Mouse (Mus musculus) heart, embryonic 12.5 days (tissue): ENCODE measurements around the gene Smg6. TPM values are rescaled to one million over a fixed set of nuclear protein-coding genes. Genes with fewer than 3 reads are reported as not detected.

ENCODE experiments used
- ATAC-seq: fragments of 200-750 bp; cut with Nextera tagmentation; 2 replicates; pipeline ENCODE4 v1.8.0; 2017; ENCODE audit warnings: moderate TSS enrichment, moderate library complexity; ENCODE audit not compliant: insufficient number of reproducible peaks, low FRiP score
- H3K27ac ChIP-seq: fragments of 300-500 bp; sonication (generic); 2 replicates; pipeline ENCODE4 v1.5.1; 2016; ENCODE audit warnings: mild to moderate bottlenecking, moderate library complexity; ENCODE audit not compliant: poor library complexity, severe bottlenecking
- H3K27me3 ChIP-seq: fragments of 300-500 bp; sonication (generic); replicated peaks from 2 replicates; pipeline ENCODE4 v1.6.1; 2016; ENCODE audit warnings: mild to moderate bottlenecking, moderate library complexity
- H3K36me3 ChIP-seq: fragments of 300-500 bp; sonication (generic); 2 replicates; pipeline ENCODE4 v1.6.1; 2016; ENCODE audit warnings: mild to moderate bottlenecking, moderate library complexity
- H3K4me1 ChIP-seq: fragments of 300-500 bp; sonication (generic); replicated peaks from 2 replicates; pipeline ENCODE4 v1.6.1; 2016; ENCODE audit warnings: mild to moderate bottlenecking
- H3K4me2 ChIP-seq: fragments of 300-500 bp; sonication (generic); 2 replicates; pipeline ENCODE4 v1.6.1; 2016; ENCODE audit warnings: mild to moderate bottlenecking, moderate library complexity
- H3K4me3 ChIP-seq: fragments of 300-500 bp; sonication (generic); 2 replicates; pipeline ENCODE4 v1.5.1; 2016; ENCODE audit warnings: mild to moderate bottlenecking
- H3K9ac ChIP-seq: fragments of 300-500 bp; sonication (generic); 2 replicates; pipeline ENCODE4 v1.6.1; 2016; ENCODE audit warnings: mild to moderate bottlenecking, moderate library complexity
- H3K9me3 ChIP-seq: fragments of 300-500 bp; sonication (generic); replicated peaks from 2 replicates; pipeline ENCODE4 v1.6.1; 2016; ENCODE audit warnings: mild to moderate bottlenecking, moderate library complexity
- WGBS: fragments of 180-500 bp; shearing (Covaris S2); methylation state at CpG from one replicate; pipeline ENCODE4 v1.1.7; 2016; 5-methylcytosine and 5-hydroxymethylcytosine counted together
- polyA plus RNA-seq: library from polyadenylated mRNA; unstranded; fragments of >200 nt; fragmentation: Nextera tagmentation; extraction: Ambion mirVana; gene quantifications from 2 replicates; pipeline ENCODE4 v1.2.1, GENCODE M21; 2016

Smg6 gene
- polyA plus RNA-seq, 1 experiment from 2014 or later = 13.4 TPM

GRCm38 (mm10) chr11:75160954-75161353 is 235.3 kb downstream of the Smg6 start:
- Histone ChIP-seq H3K9ac (no peak overlapping the region), H3K4me2 (no peak overlapping the region), H3K4me3 (no peak overlapping the region), H3K36me3 (peaks cover 35% of the 10 kb centered on the region), H3K9me3 (no peaks in the 10 kb centered on the region), H3K27ac (peak overlapping the region; percentile 55; the same call in 1 of the 2 replicates), H3K27me3 (peaks cover 31% of the 10 kb centered on the region), H3K4me1 (peaks cover 49% of the 10 kb centered on the region)
- ATAC-seq = no peak
- WGBS = 72% methylated on average over 7 of the region's 7 CpGs

GRCm38 (mm10) chr11:75161417-75162008 is 235.9 kb downstream of the Smg6 start:
- Histone ChIP-seq H3K27ac (peak overlapping the region; percentile 55), H3K4me3 (no peak overlapping the region), H3K4me1 (peaks cover 49% of the 10 kb centered on the region), H3K9ac (0 out of 2 replicates have a peak overlapping the region, but pooled peaks have one; percentile 23), H3K36me3 (peaks cover 36% of the 10 kb centered on the region), H3K4me2 (no peak overlapping the region), H3K9me3 (no peaks in the 10 kb centered on the region), H3K27me3 (peaks cover 37% of the 10 kb centered on the region)
- WGBS = 42% methylated on average over 4 of the region's 4 CpGs
- no peak for ATAC-seq

GRCm38 (mm10) chr11:75162591-75163080 is 237.0 kb downstream of the Smg6 start:
- H3K9ac ChIP-seq = no peak overlapping the region
- H3K36me3 ChIP-seq = peaks cover 36% of the 10 kb centered on the region
- H3K27me3 ChIP-seq = peaks cover 47% of the 10 kb centered on the region

GRCm38 (mm10) chr11:75163379-75163778 is 237.8 kb downstream of the Smg6 start:
- H3K27ac ChIP-seq = no peak overlapping the region
- H3K4me1 ChIP-seq = peaks cover 58% of the 10 kb centered on the region
- no peak overlapping the region for H3K4me2 ChIP-seq
- peaks cover 52% of the 10 kb centered on the region for H3K27me3 ChIP-seq
- H3K9ac ChIP-seq = no peak overlapping the region
- H3K36me3 ChIP-seq = peaks cover 36% of the 10 kb centered on the region
- no peak for ATAC-seq
- H3K9me3 ChIP-seq = no peaks in the 10 kb centered on the region
- H3K4me3 ChIP-seq = no peak overlapping the region
- WGBS = 76% methylated on average over 6 of the region's 6 CpGs

More at GRCm38 (mm10) chr11:75162591-75163080, 237.0 kb downstream of the Smg6 start:
- Histone ChIP-seq H3K27ac (no peak overlapping the region), H3K9me3 (no peaks in the 10 kb centered on the region), H3K4me3 (no peak overlapping the region), H3K4me2 (no peak overlapping the region), H3K4me1 (peaks cover 51% of the 10 kb centered on the region)
- no peak for ATAC-seq
- 86% methylated on average over 12 of the region's 12 CpGs for WGBS

GRCm38 (mm10) chr11:75164051-75164450 is 238.4 kb downstream of the Smg6 start:
- no peak overlapping the region for H3K9ac ChIP-seq
- H3K9me3 ChIP-seq = no peaks in the 10 kb centered on the region
- peaks cover 36% of the 10 kb centered on the region for H3K36me3 ChIP-seq
- no peak for ATAC-seq
- peaks cover 52% of the 10 kb centered on the region for H3K27me3 ChIP-seq
- H3K27ac ChIP-seq = no peak overlapping the region
- WGBS = 77% methylated on average over 2 of the region's 2 CpGs
- peak overlapping the region; percentile 96; the same call in 1 of the 2 replicates for H3K4me2 ChIP-seq
- H3K4me1 ChIP-seq = peaks cover 64% of the 10 kb centered on the region
- no peak overlapping the region for H3K4me3 ChIP-seq

- H3K27me3 ChIP-seq = peaks cover 57% of the 10 kb centered on the region
- peak overlapping the region; percentile 79 for H3K9ac ChIP-seq
- peaks cover 71% of the 10 kb centered on the region for H3K4me1 ChIP-seq
- H3K9me3 ChIP-seq = no peaks in the 10 kb centered on the region
- no peak overlapping the region for H3K27ac ChIP-seq
- H3K36me3 ChIP-seq = peaks cover 36% of the 10 kb centered on the region
- peak overlapping the region; percentile 61 for H3K4me3 ChIP-seq
- ATAC-seq = no peak
- WGBS = 21% methylated on average over 15 of the region's 15 CpGs
- H3K4me2 ChIP-seq = peak overlapping the region; percentile 96
Measured at GRCm38 (mm10) chr11:75164750-75165149, 239.1 kb downstream of the Smg6 start.

GRCm38 (mm10) chr11:75165441-75166192 is 240.0 kb downstream of the Smg6 start:
- H3K4me2 ChIP-seq = peak overlapping the region; percentile 96
- no peaks in the 10 kb centered on the region for H3K9me3 ChIP-seq
- peaks cover 34% of the 10 kb centered on the region for H3K36me3 ChIP-seq
- H3K27ac ChIP-seq = no peak overlapping the region
- H3K27me3 ChIP-seq = peaks cover 66% of the 10 kb centered on the region
- no peak for ATAC-seq
- WGBS = 9% methylated on average over 54 of the region's 54 CpGs
- peak overlapping the region; percentile 61 for H3K4me3 ChIP-seq
- H3K4me1 ChIP-seq = peaks cover 79% of the 10 kb centered on the region
- peak overlapping the region; percentile 79 for H3K9ac ChIP-seq

GRCm38 (mm10) chr11:75166193-75166842 is 240.7 kb downstream of the Smg6 start:
- Histone ChIP-seq H3K9me3 (no peaks in the 10 kb centered on the region), H3K27me3 (peaks cover 73% of the 10 kb centered on the region), H3K27ac (no peak overlapping the region), H3K36me3 (peaks cover 31% of the 10 kb centered on the region), H3K4me1 (peaks cover 76% of the 10 kb centered on the region), H3K9ac (peak overlapping the region; percentile 79), H3K4me2 (peak overlapping the region; percentile 96), H3K4me3 (peak overlapping the region; percentile 61)
- 9% methylated on average over 55 of the region's 55 CpGs for WGBS
- ATAC-seq = no peak

- Histone ChIP-seq H3K27ac (no peak overlapping the region), H3K36me3 (peaks cover 31% of the 10 kb centered on the region), H3K4me1 (peaks cover 77% of the 10 kb centered on the region), H3K9me3 (no peaks in the 10 kb centered on the region), H3K4me2 (peak overlapping the region; percentile 96), H3K27me3 (peaks cover 80% of the 10 kb centered on the region), H3K4me3 (peak overlapping the region; percentile 61), H3K9ac (peak overlapping the region; percentile 79)
- 3% methylated on average over 68 of the region's 68 CpGs for WGBS
- no peak for ATAC-seq
Measured at GRCm38 (mm10) chr11:75166861-75167642, 241.4 kb downstream of the Smg6 start.

- no peak for ATAC-seq
- peak overlapping the region; percentile 60 for H3K27ac ChIP-seq
- WGBS = 5% methylated on average over 56 of the region's 63 CpGs
- H3K4me1 ChIP-seq = peaks cover 85% of the 10 kb centered on the region
- peaks cover 87% of the 10 kb centered on the region for H3K27me3 ChIP-seq
- peak overlapping the region; percentile 96 for H3K4me2 ChIP-seq
- peak overlapping the region; percentile 79 for H3K9ac ChIP-seq
- no peaks in the 10 kb centered on the region for H3K9me3 ChIP-seq
- H3K36me3 ChIP-seq = peaks cover 25% of the 10 kb centered on the region
- H3K4me3 ChIP-seq = peak overlapping the region; percentile 61
Measured at GRCm38 (mm10) chr11:75167643-75168589, 242.3 kb downstream of the Smg6 start.
